In the genomic region with DNA sequence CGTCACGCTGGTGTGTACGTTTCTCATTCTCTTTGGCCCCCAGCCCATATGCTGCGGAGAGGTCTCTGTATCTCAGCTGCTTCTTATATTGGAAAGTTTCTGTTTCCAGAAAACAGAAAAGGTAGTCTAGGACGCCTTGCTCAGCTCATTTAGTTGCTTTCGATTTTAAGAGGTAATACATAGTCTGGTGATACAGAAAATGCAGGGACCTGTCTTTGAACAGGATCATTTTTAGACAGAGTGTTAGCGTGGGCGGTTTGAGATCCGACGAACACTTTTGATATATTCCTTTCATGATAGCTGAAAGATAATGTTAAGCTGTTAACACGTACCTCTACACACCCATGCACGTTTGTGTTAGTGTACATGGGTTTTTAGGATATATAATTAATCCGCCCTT, we compare ENCODE assay signal across 15 mouse cellular contexts.
"Had no signal": no experiment of that assay in that cellular context is flagged by ENCODE, and none has a peak within 500 bp of the region (broad histone marks: within the 10 kb centered on the region; RNA-seq: fewer than 3 reads in every experiment).

No protein-coding gene starts in this region.

- H3K4me3 ChIP-seq: limb, embryonic 15.5 days; liver, embryonic 12.5 days; megakaryocyte, embryonic 14.5 days; midbrain, embryonic 15.5 days; neural tube, embryonic 13.5 days; stomach, embryonic 15.5 days had no signal

- H3K27me3 ChIP-seq: limb, embryonic 15.5 days; liver, embryonic 12.5 days; megakaryocyte, embryonic 14.5 days; midbrain, embryonic 15.5 days; neural tube, embryonic 13.5 days; stomach, embryonic 15.5 days had no signal

- H3K27ac ChIP-seq: limb, embryonic 15.5 days; macrophage; midbrain, embryonic 15.5 days; neural tube, embryonic 13.5 days; stomach, embryonic 15.5 days had no signal

- H3K9me3 ChIP-seq: limb, embryonic 15.5 days; liver, embryonic 12.5 days; midbrain, embryonic 15.5 days; neural tube, embryonic 13.5 days; stomach, embryonic 15.5 days had no signal

- ATAC-seq: liver, embryonic 12.5 days; midbrain, embryonic 15.5 days had no signal

- H3K36me3 ChIP-seq: midbrain, embryonic 15.5 days; stomach, embryonic 15.5 days had no signal

- DNase-seq: kidney, postnatal 36 days; layer of hippocampus, adult 9-11 months; layer of hippocampus, postnatal 36 days; lung, embryonic 14.5 days; lung, postnatal 10 days; right cerebral cortex, postnatal 14 days; thymus, adult 2 months; thymus, postnatal 25 days had no signal
